Mouse (Mus musculus) limb, embryonic 11.5 days (tissue): Measurements from ENCODE around the gene Htatip2. TPM values are rescaled to one million over a fixed set of nuclear protein-coding genes. Genes with fewer than 3 reads are reported as not detected.

Source experiments
- ATAC-seq: fragments of 200-750 bp; cut with Nextera tagmentation; 2 replicates; pipeline ENCODE4 v1.8.0; 2017; ENCODE audit warnings: low read depth; ENCODE audit not compliant: insufficient number of reproducible peaks, low FRiP score, low TSS enrichment
- DNase-seq: peaks from one replicate; pipeline ENCODE4 v3.0.0-alpha.2; 2015; ENCODE audit warnings: low spot score
- H3K27ac ChIP-seq: fragments of 300-500 bp; sonication (generic); replicated peaks from 2 replicates; pipeline ENCODE4 v1.5.1; 2014; ENCODE audit warnings: low read depth, mild to moderate bottlenecking, low read length
- H3K27me3 ChIP-seq: fragments of 300-500 bp; sonication (generic); 2 replicates; pipeline ENCODE4 v1.6.1; 2014; ENCODE audit warnings: mild to moderate bottlenecking, low read length, mixed read lengths; ENCODE audit not compliant: control insufficient read depth, insufficient read depth
- H3K36me3 ChIP-seq: fragments of 300-500 bp; sonication (generic); 2 replicates; pipeline ENCODE4 v1.6.1; 2014; ENCODE audit warnings: mild to moderate bottlenecking, low read length, moderate library complexity, mixed read lengths; ENCODE audit not compliant: control insufficient read depth, insufficient read depth
- H3K4me1 ChIP-seq: fragments of 300-500 bp; sonication (generic); 2 replicates; pipeline ENCODE4 v1.6.1; 2014; ENCODE audit warnings: low read length, mixed read lengths; ENCODE audit not compliant: control insufficient read depth, insufficient read depth
- H3K4me2 ChIP-seq: fragments of 300-500 bp; sonication (generic); 2 replicates; pipeline ENCODE4 v1.6.1; 2014; ENCODE audit warnings: low read depth, mild to moderate bottlenecking, moderate library complexity; ENCODE audit not compliant: severe bottlenecking
- H3K4me3 ChIP-seq: fragments of 300-500 bp; sonication (generic); 2 replicates; pipeline ENCODE4 v1.5.1; 2014; ENCODE audit warnings: low read depth, low read length
- H3K9ac ChIP-seq: fragments of 300-500 bp; sonication (generic); 2 replicates; pipeline ENCODE4 v1.6.1; 2014; ENCODE audit warnings: mild to moderate bottlenecking, low read length
- H3K9me3 ChIP-seq: fragments of 300-500 bp; sonication (generic); 2 replicates; pipeline ENCODE4 v1.6.1; 2016; ENCODE audit warnings: low read length; ENCODE audit not compliant: control insufficient read depth
- WGBS: fragments of 180-500 bp; shearing (Covaris S2); extraction: QIAGEN DNeasy Blood & Tissue Kit; methylation state at CpG from one replicate; pipeline ENCODE4 v1.1.7; 2014; 5-methylcytosine and 5-hydroxymethylcytosine counted together
- polyA plus RNA-seq: library from polyadenylated mRNA; unstranded; fragments of >200 nt; fragmentation: Nextera tagmentation; extraction: Ambion mirVana; gene quantifications from 2 replicates; pipeline ENCODE4 v1.2.1, GENCODE M21; 2014

The Htatip2 gene
- polyA plus RNA-seq, 1 experiment from 2014 or later, result 3.8 TPM

DNA sequence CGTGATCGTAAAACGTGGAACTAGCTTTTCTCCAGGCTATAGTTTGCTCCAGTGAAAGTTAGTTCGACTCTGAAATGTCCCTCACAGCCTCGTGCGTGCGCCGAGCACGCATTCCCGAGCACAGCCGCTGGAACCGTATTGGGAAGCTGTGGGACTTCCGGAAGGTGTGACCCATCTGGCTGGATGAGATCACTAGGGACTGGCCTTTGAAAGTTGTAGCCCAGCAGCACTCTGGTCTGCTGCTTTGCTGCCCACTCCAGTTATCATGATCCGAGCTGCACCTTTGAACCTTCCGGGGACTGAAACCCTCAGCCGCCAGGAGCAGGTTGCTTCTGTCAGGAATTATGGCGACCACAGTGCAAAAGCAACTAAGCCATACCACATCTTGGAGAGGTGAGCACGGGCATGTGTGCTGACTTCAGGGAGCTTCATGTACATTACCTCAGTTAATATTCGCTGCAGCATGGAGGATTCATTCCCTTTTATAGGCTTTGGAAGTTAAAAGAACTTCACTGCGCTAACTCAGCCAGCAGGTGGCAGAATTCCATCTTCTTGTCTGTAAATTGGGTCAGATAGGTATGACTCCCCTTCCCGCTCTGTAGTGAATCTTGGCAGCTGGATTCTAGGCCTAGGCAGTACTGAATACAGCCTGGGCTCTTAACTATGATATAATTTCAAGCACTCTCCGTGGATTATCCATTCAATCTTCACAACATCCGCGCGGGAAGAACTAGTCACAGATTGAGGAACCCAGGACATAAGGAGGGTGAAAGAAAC is 6.0 kb upstream of the Htatip2 start:
- 27% methylated on average over 25 of the region's 25 CpGs for whole genome bisulfite sequencing
- no peaks in the 10 kb centered on the region for H3K36me3 ChIP-seq
- H3K9me3 ChIP-seq, result no peaks in the 10 kb centered on the region
- no peak overlapping the region for H3K4me3 ChIP-seq
- DNase-seq (peak; percentile 77), ATAC-seq (no peak)
- H3K9ac ChIP-seq, result no peak overlapping the region
- H3K4me1 ChIP-seq, result no peaks in the 10 kb centered on the region
- peaks cover 14% of the 10 kb centered on the region; the same call in 1 of the 2 replicates for H3K27me3 ChIP-seq
- no peak overlapping the region for H3K27ac ChIP-seq
- H3K4me2 ChIP-seq, result no peak overlapping the region

GRCm38 (mm10) chr7:49754767-49755166 is 4.1 kb upstream of the Htatip2 start:
- Histone ChIP-seq H3K4me3 (no peak overlapping the region), H3K4me2 (no peak overlapping the region), H3K36me3 (no peaks in the 10 kb centered on the region), H3K27me3 (peaks cover 16% of the 10 kb centered on the region; the same call in 1 of the 2 replicates), H3K9ac (no peak overlapping the region), H3K9me3 (peaks cover under 1% of the 10 kb centered on the region; the same call in 1 of the 2 replicates), H3K4me1 (0 out of 2 replicates have a peak, but pooled peaks cover 3% of the 10 kb centered on the region), H3K27ac (no peak overlapping the region)
- DNase-seq, result peak; percentile 78
- no peak for ATAC-seq
- 8% methylated on average over 9 of the region's 9 CpGs for WGBS

DNA sequence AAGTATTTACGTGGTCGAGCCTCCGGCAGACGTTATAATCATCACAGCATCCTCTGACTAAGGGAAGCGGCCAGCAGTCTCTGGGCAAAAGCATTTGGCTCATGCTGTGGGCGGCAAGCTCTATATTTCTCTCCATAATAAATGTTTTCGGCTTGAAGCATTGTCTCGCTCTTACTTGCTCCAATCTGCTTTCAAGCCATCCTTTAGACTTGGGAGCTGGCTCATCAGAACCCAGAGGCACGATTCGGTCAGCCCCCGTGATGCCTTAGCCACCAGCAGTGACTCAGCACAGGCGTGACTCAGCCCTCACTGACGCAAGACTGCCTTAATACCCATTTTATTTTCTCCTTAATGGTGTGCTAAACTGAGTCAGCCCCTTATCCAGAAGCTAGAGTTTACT is 3.7 kb downstream of the Htatip2 start:
- no peak overlapping the region for H3K4me2 ChIP-seq
- DNase-seq (no peak), ATAC-seq (no peak)
- 0 out of 2 replicates have a peak, but pooled peaks cover 3% of the 10 kb centered on the region for H3K4me1 ChIP-seq
- no peak overlapping the region for H3K4me3 ChIP-seq
- H3K36me3 ChIP-seq, result no peaks in the 10 kb centered on the region
- H3K27ac ChIP-seq, result no peak overlapping the region
- H3K9ac ChIP-seq, result no peak overlapping the region
- peaks cover 2% of the 10 kb centered on the region; the same call in 1 of the 2 replicates for H3K9me3 ChIP-seq
- H3K27me3 ChIP-seq, result peaks cover 4% of the 10 kb centered on the region; the same call in 1 of the 2 replicates
- WGBS, result 80% methylated on average over 13 of the region's 13 CpGs

DNA sequence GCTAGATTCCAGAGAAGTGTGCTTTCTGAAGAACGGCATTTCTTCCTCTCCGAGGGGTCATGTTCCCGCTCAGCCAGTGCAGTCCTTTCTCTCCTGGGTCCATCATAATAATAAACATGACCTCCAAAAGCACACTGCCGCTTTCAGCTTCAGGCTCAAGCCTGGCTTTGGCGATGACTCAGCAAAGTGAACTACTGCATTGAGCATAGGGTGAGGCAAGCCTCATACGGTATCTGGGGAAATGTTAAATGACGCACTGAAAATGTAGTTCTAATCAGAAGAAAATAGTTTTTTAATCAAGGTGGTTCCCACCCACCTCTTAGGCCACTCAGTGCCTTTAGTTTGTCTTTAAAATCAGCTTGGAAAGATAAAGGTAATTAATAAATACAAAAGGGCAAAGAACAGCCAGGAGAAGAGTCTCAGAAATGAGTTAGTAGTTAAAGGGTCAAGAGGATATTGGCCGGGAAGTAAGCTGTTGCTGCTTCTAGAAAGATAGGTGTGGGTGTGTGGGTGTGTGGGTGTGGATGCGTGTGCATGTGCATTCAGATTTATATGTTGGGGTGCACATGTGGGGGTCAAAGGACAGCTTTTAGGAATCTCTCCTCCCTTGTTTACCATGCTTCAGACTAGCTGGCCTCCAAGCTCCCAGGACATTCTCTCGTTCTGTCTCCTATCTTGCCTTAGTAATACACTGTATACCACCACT is 5.2 kb downstream of the Htatip2 start:
- DNase-seq, result no peak
- Histone ChIP-seq H3K9ac (no peak overlapping the region), H3K27me3 (0 out of 2 replicates have a peak, but pooled peaks cover 1% of the 10 kb centered on the region), H3K36me3 (no peaks in the 10 kb centered on the region), H3K4me2 (no peak overlapping the region), H3K4me3 (no peak overlapping the region), H3K9me3 (peaks cover 2% of the 10 kb centered on the region; the same call in 1 of the 2 replicates), H3K27ac (no peak overlapping the region), H3K4me1 (0 out of 2 replicates have a peak, but pooled peaks cover 1% of the 10 kb centered on the region)
- ATAC-seq, result no peak
- 84% methylated on average over 10 of the region's 10 CpGs for WGBS

DNA sequence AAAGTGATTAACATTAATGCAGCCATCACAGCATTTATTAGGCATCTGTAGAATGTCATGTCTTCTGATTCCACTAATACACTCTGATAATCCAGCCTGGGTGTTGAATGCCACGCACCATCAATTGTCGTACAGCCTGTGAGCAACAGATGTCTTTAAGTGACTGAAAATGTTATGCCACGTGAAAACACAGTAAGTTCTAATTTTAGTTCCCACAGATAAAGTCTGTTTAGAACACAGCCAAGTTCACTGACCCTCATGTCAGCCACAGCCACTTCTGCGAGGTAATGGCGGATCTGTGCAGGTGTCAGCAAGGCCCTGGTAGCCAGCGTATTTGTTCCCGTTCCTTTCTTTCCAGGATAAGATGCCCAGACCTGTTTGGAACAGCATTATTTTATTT is 7.3 kb downstream of the Htatip2 start:
- no peak for ATAC-seq
- 90% methylated on average over 7 of the region's 7 CpGs for WGBS
- Histone ChIP-seq H3K9ac (no peak overlapping the region), H3K36me3 (no peaks in the 10 kb centered on the region), H3K27ac (no peak overlapping the region), H3K4me1 (no peaks in the 10 kb centered on the region), H3K9me3 (no peaks in the 10 kb centered on the region), H3K4me2 (no peak overlapping the region), H3K27me3 (no peaks in the 10 kb centered on the region), H3K4me3 (no peak overlapping the region)
- no peak for DNase-seq

- no peak overlapping the region for H3K4me2 ChIP-seq
- ATAC-seq (no peak), DNase-seq (no peak)
- H3K27ac ChIP-seq, result no peak overlapping the region
- 67% methylated on average over 9 of the region's 9 CpGs for WGBS
- no peak overlapping the region for H3K4me3 ChIP-seq
- no peak overlapping the region for H3K9ac ChIP-seq
- no peaks in the 10 kb centered on the region for H3K36me3 ChIP-seq
- no peaks in the 10 kb centered on the region for H3K4me1 ChIP-seq
- H3K27me3 ChIP-seq, result no peaks in the 10 kb centered on the region
- no peaks in the 10 kb centered on the region for H3K9me3 ChIP-seq
These were observed 9.6 kb downstream of the Htatip2 start for GRCm38 (mm10) chr7:49768509-49768908.

DNA sequence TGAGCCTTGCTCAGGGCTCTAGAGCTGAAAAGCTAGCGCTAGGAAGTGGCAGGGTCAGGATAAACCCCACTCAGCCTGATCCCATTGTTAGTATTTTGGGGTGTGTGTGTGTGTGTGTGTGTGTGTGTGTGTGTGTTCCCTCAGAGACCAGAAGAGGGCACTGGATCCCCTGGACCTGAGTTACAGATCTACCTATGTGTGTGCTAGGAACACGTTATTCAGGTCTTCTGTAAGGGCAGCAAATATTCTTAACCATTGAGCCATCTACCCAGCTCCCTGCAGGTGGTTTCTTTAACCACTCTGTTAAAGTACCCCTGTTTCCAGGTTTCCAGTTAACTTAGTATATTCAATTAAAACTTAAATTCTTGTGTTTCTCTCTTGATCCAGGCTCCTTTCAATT is 15.5 kb downstream of the Htatip2 start:
- H3K9ac ChIP-seq, result no peak overlapping the region

GRCm38 (mm10) chr7:49777585-49777984 is 18.7 kb downstream of the Htatip2 start:
- no peak overlapping the region for H3K9ac ChIP-seq
- H3K27ac ChIP-seq, result no peak overlapping the region
- no peaks in the 10 kb centered on the region for H3K9me3 ChIP-seq
- 55% methylated on average over 3 of the region's 3 CpGs for WGBS
- H3K36me3 ChIP-seq, result no peaks in the 10 kb centered on the region; the same call in 1 of the 2 replicates
- no peak overlapping the region for H3K4me3 ChIP-seq
- H3K27me3 ChIP-seq, result no peaks in the 10 kb centered on the region
- peak; percentile 10; the same call in 1 of the 2 replicates for ATAC-seq
- no peak overlapping the region for H3K4me2 ChIP-seq
- DNase-seq, result no peak
- no peaks in the 10 kb centered on the region for H3K4me1 ChIP-seq

More for the DNA sequence above, 15.5 kb downstream of the Htatip2 start:
- Histone ChIP-seq H3K27me3 (no peaks in the 10 kb centered on the region), H3K36me3 (no peaks in the 10 kb centered on the region), H3K9me3 (no peaks in the 10 kb centered on the region), H3K27ac (no peak overlapping the region), H3K4me1 (no peaks in the 10 kb centered on the region), H3K4me2 (no peak overlapping the region), H3K4me3 (no peak overlapping the region)
- 84% methylated on average over 2 of the region's 2 CpGs for WGBS
- DNase-seq, result no peak
- no peak for ATAC-seq
